Mouse (Mus musculus): ENCODE results near the gene Ankrd23. TPM values are rescaled to one million over a fixed set of nuclear protein-coding genes. Genes with fewer than 3 reads are reported as not detected.
"Not testable (repeated sequence)": the region's sequence is repeated elsewhere in the genome, so short reads cannot be mapped to it uniquely, and the experiment has no call there.

Ankrd23 gene
- total RNA-seq (2021): 1 to 10 TPM; 5.2 to 6.4 TPM
- long read RNA-seq, experiment 1, partial matches to known transcripts: 0 of 1 reads
- long read RNA-seq, experiment 1, other reads (novel, unspliced or antisense): 1 of 1 reads
- long read RNA-seq, experiment 2, partial matches to known transcripts: 1 of 1 reads
- long read RNA-seq, experiment 2, other reads (novel, unspliced or antisense): 0 of 1 reads

- intact Hi-C loops (cut with DNase I); DNase-seq (ENCODE audit: low spot score in 2 of 2): not testable (repeated sequence)
Measured at GRCm38 (mm10) chr1:36536783-36537182, at the start of gene Ankrd23. Ankrd23 (minus strand) TSS chr1:36536883.

GRCm38 (mm10) chr1:36586288-36586687 lies 49.6 kb upstream of the Ankrd23 start:
- intact Hi-C loops (cut with DNase I): no loop called here
- DNase-seq (ENCODE audit: low spot score in 2 of 2): no peak

- no peak for DNase-seq (ENCODE audit: low spot score in 2 of 2)
- intact Hi-C loops (cut with DNase I): no loop called here
Measured at GRCm38 (mm10) chr1:36583408-36584116, 46.9 kb upstream of the Ankrd23 start.

GRCm38 (mm10) chr1:36582211-36582610 lies 45.5 kb upstream of the Ankrd23 start:
- intact Hi-C loops (cut with DNase I): no loop called here
- no peak for DNase-seq (ENCODE audit: low spot score in 2 of 2)

GRCm38 (mm10) chr1:36581260-36581659 lies 44.6 kb upstream of the Ankrd23 start:
- intact Hi-C loops (cut with DNase I): no loop called here
- no peak for DNase-seq (ENCODE audit: low spot score in 2 of 2)

GRCm38 (mm10) chr1:36580384-36581207 lies 43.9 kb upstream of the Ankrd23 start:
- DNase-seq (ENCODE audit: low spot score in 2 of 2): peak; percentile 41 to 62
- intact Hi-C loops (cut with DNase I): no loop called here

- intact Hi-C loops (cut with DNase I): no loop called here
- DNase-seq (ENCODE audit: low spot score in 2 of 2): no peak
Measured at GRCm38 (mm10) chr1:36579974-36580383, 43.3 kb upstream of the Ankrd23 start.

- DNase-seq (ENCODE audit: low spot score in 2 of 2): no peak
Measured at GRCm38 (mm10) chr1:36576991-36577675, 40.5 kb upstream of the Ankrd23 start.

GRCm38 (mm10) chr1:36575347-36575746 lies 38.7 kb upstream of the Ankrd23 start:
- intact Hi-C loops (cut with DNase I): no loop called here
- DNase-seq (ENCODE audit: low spot score in 2 of 2): no peak

More at GRCm38 (mm10) chr1:36576991-36577675, 40.5 kb upstream of the Ankrd23 start:
- intact Hi-C loops (cut with DNase I): no loop called here

GRCm38 (mm10) chr1:36574196-36574955 lies 37.7 kb upstream of the Ankrd23 start:
- intact Hi-C loops (cut with DNase I): no loop called here
- DNase-seq (ENCODE audit: low spot score in 2 of 2): no peak

- no peak for DNase-seq (ENCODE audit: low spot score in 2 of 2)
- intact Hi-C loops (cut with DNase I): no loop called here
Measured at GRCm38 (mm10) chr1:36573524-36573923, 36.8 kb upstream of the Ankrd23 start.

GRCm38 (mm10) chr1:36572709-36573108 lies 36.0 kb upstream of the Ankrd23 start:
- intact Hi-C loops (cut with DNase I): no loop called here
- no peak for DNase-seq (ENCODE audit: low spot score in 2 of 2)

- no peak for DNase-seq (ENCODE audit: low spot score in 2 of 2)
- intact Hi-C loops (cut with DNase I): no loop called here
Measured at GRCm38 (mm10) chr1:36572140-36572700, 35.5 kb upstream of the Ankrd23 start.

GRCm38 (mm10) chr1:36571627-36572026 lies 34.9 kb upstream of the Ankrd23 start:
- no peak for DNase-seq (ENCODE audit: low spot score in 2 of 2)

GRCm38 (mm10) chr1:36570320-36570719 lies 33.6 kb upstream of the Ankrd23 start:
- no peak for DNase-seq (ENCODE audit: low spot score in 2 of 2)
- intact Hi-C loops (cut with DNase I): no loop called here

More at GRCm38 (mm10) chr1:36571627-36572026, 34.9 kb upstream of the Ankrd23 start:
- intact Hi-C loops (cut with DNase I): no loop called here

GRCm38 (mm10) chr1:36569694-36570276 lies 33.1 kb upstream of the Ankrd23 start:
- no peak for DNase-seq (ENCODE audit: low spot score in 2 of 2)
- intact Hi-C loops (cut with DNase I): no loop called here

GRCm38 (mm10) chr1:36568776-36569175 lies 32.1 kb upstream of the Ankrd23 start:
- intact Hi-C loops (cut with DNase I): no loop called here
- no peak for DNase-seq (ENCODE audit: low spot score in 2 of 2)

Measured in left cerebral cortex, postnatal 14 days (tissue).